Mouse (Mus musculus): Measurements from ENCODE around the gene Lgals7. TPM values are rescaled to one million over a fixed set of nuclear protein-coding genes. Genes with fewer than 3 reads are reported as not detected.

Gene Lgals7
- polyA plus RNA-seq, 1 experiment from 2014 or later = 1.0 TPM

- ATAC-seq (ENCODE audit: insufficient read depth) (no peak), DNase-seq (no peak)
- 88% methylated on average over 8 of the region's 8 CpGs for WGBS
- peaks cover 23% of the 10 kb centered on the region; the same call in 1 of the 2 replicates for H3K36me3 ChIP-seq (ENCODE audit: insufficient read depth)
- no peak for TF ChIP-seq CTCF (IDR thresholded peaks at IDR 0.05; ENCODE audit: low read depth)
- no peaks in the 10 kb centered on the region for H3K9me3 ChIP-seq (ENCODE audit: low read depth, low read length)
- H3K4me1 ChIP-seq (ENCODE audit: insufficient read depth) = no peaks in the 10 kb centered on the region
- H3K27me3 ChIP-seq (ENCODE audit: insufficient read depth, low read length) = no peaks in the 10 kb centered on the region
- no peak overlapping the region for H3K9ac ChIP-seq
- H3K4me2 ChIP-seq = no peak overlapping the region
- no peak overlapping the region for H3K4me3 ChIP-seq (ENCODE audit: low read depth, low read length)
- no peak overlapping the region for H3K27ac ChIP-seq (ENCODE audit: low read depth)
Measured at GRCm38 (mm10) chr7:28829821-28830220, 33.8 kb upstream of the Lgals7 start.

GRCm38 (mm10) chr7:28830981-28831380 is 32.7 kb upstream of the Lgals7 start:
- no peak for TF ChIP-seq CTCF (IDR thresholded peaks at IDR 0.05; ENCODE audit: low read depth)
- H3K4me1 ChIP-seq (ENCODE audit: insufficient read depth) = no peaks in the 10 kb centered on the region
- H3K4me2 ChIP-seq = no peak overlapping the region
- H3K27me3 ChIP-seq (ENCODE audit: insufficient read depth, low read length) = no peaks in the 10 kb centered on the region
- ATAC-seq (ENCODE audit: insufficient read depth) (no peak), DNase-seq (no peak)
- H3K9me3 ChIP-seq (ENCODE audit: low read depth, low read length) = no peaks in the 10 kb centered on the region
- no peak overlapping the region for H3K9ac ChIP-seq
- H3K27ac ChIP-seq (ENCODE audit: low read depth) = no peak overlapping the region
- WGBS = 69% methylated on average over 5 of the region's 5 CpGs
- H3K4me3 ChIP-seq (ENCODE audit: low read depth, low read length) = no peak overlapping the region
- H3K36me3 ChIP-seq (ENCODE audit: insufficient read depth) = peaks cover 23% of the 10 kb centered on the region; the same call in 1 of the 2 replicates

GRCm38 (mm10) chr7:28831411-28832125 is 32.1 kb upstream of the Lgals7 start:
- no peak overlapping the region for H3K9ac ChIP-seq
- WGBS = 80% methylated on average over 17 of the region's 17 CpGs
- no peaks in the 10 kb centered on the region for H3K27me3 ChIP-seq (ENCODE audit: insufficient read depth, low read length)
- no peaks in the 10 kb centered on the region for H3K4me1 ChIP-seq (ENCODE audit: insufficient read depth)
- no peak for DNase-seq
- TF ChIP-seq CTCF (IDR thresholded peaks at IDR 0.05; ENCODE audit: low read depth) = no peak
- H3K36me3 ChIP-seq (ENCODE audit: insufficient read depth) = peaks cover 20% of the 10 kb centered on the region; the same call in 1 of the 2 replicates
- no peak overlapping the region for H3K4me3 ChIP-seq (ENCODE audit: low read depth, low read length)
- no peak overlapping the region for H3K27ac ChIP-seq (ENCODE audit: low read depth)
- H3K4me2 ChIP-seq = no peak overlapping the region
- H3K9me3 ChIP-seq (ENCODE audit: low read depth, low read length) = no peaks in the 10 kb centered on the region
- no peak for ATAC-seq (ENCODE audit: insufficient read depth)

GRCm38 (mm10) chr7:28832137-28832536 is 31.5 kb upstream of the Lgals7 start:
- ATAC-seq (ENCODE audit: insufficient read depth) = no peak
- Histone ChIP-seq H3K27me3 (ENCODE audit: insufficient read depth, low read length) (no peaks in the 10 kb centered on the region), H3K9me3 (ENCODE audit: low read depth, low read length) (no peaks in the 10 kb centered on the region), H3K4me2 (no peak overlapping the region), H3K4me3 (ENCODE audit: low read depth, low read length) (no peak overlapping the region), H3K9ac (no peak overlapping the region), H3K27ac (ENCODE audit: low read depth) (no peak overlapping the region), H3K36me3 (ENCODE audit: insufficient read depth) (peaks cover 20% of the 10 kb centered on the region; the same call in 1 of the 2 replicates), H3K4me1 (ENCODE audit: insufficient read depth) (no peaks in the 10 kb centered on the region)
- no peak for TF ChIP-seq CTCF (IDR thresholded peaks at IDR 0.05; ENCODE audit: low read depth)
- 62% methylated on average over 6 of the region's 6 CpGs for WGBS
- no peak for DNase-seq

GRCm38 (mm10) chr7:28833723-28834347 is 29.8 kb upstream of the Lgals7 start, which contains the start of gene Lgals4:
Gene Lgals4, plus strand, starts transcription at chr7:28833854.
- no peak for TF ChIP-seq CTCF (IDR thresholded peaks at IDR 0.05; ENCODE audit: low read depth)
- DNase-seq (no peak), ATAC-seq (ENCODE audit: insufficient read depth) (no peak)
- Histone ChIP-seq H3K36me3 (ENCODE audit: insufficient read depth) (peaks cover 17% of the 10 kb centered on the region; the same call in 1 of the 2 replicates), H3K4me3 (ENCODE audit: low read depth, low read length) (no peak within 1 kb of the TSS), H3K4me2 (no peak within 1 kb of the TSS), H3K27ac (ENCODE audit: low read depth) (no peak within 1 kb of the TSS), H3K9ac (no peak within 1 kb of the TSS), H3K27me3 (ENCODE audit: insufficient read depth, low read length) (no peaks in the 10 kb centered on the region), H3K9me3 (ENCODE audit: low read depth, low read length) (no peaks in the 10 kb centered on the region), H3K4me1 (ENCODE audit: insufficient read depth) (no peaks in the 10 kb centered on the region)
- 75% methylated on average over 6 of the region's 6 CpGs for WGBS

GRCm38 (mm10) chr7:28836936-28837335 is 26.7 kb upstream of the Lgals7 start:
- H3K4me2 ChIP-seq = no peak overlapping the region
- H3K9me3 ChIP-seq (ENCODE audit: low read depth, low read length) = no peaks in the 10 kb centered on the region
- no peak overlapping the region for H3K27ac ChIP-seq (ENCODE audit: low read depth)
- no peak overlapping the region for H3K4me3 ChIP-seq (ENCODE audit: low read depth, low read length)
- WGBS = 72% methylated on average over 5 of the region's 5 CpGs
- DNase-seq = no peak
- H3K4me1 ChIP-seq (ENCODE audit: insufficient read depth) = no peaks in the 10 kb centered on the region
- no peak for ATAC-seq (ENCODE audit: insufficient read depth)
- H3K27me3 ChIP-seq (ENCODE audit: insufficient read depth, low read length) = no peaks in the 10 kb centered on the region
- H3K36me3 ChIP-seq (ENCODE audit: insufficient read depth) = no peaks in the 10 kb centered on the region
- TF ChIP-seq CTCF (IDR thresholded peaks at IDR 0.05; ENCODE audit: low read depth) = no peak
- H3K9ac ChIP-seq = no peak overlapping the region

DNA sequence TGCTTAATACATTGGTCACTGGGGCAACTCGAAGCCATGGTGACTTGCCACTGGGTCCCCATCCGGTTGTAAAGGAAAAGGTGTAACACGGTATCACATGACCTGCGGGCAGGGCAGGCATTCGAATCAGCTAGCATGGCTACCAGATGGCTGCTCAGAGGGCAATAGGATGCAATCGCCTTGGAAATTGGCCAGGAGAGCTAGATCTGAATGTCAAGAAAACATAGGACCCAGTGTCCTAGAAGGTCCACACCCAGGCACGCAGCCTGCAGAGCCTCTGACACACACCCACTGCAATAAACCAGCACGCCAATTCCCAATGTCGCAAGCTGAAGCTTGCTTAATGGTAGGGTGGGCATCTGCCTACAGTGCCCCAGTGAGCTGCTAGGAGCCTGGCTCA is 25.3 kb upstream of the Lgals7 start:
- Histone ChIP-seq H3K4me2 (no peak overlapping the region), H3K27ac (ENCODE audit: low read depth) (no peak overlapping the region), H3K4me3 (ENCODE audit: low read depth, low read length) (no peak overlapping the region), H3K9me3 (ENCODE audit: low read depth, low read length) (no peaks in the 10 kb centered on the region), H3K36me3 (ENCODE audit: insufficient read depth) (no peaks in the 10 kb centered on the region), H3K4me1 (ENCODE audit: insufficient read depth) (no peaks in the 10 kb centered on the region), H3K27me3 (ENCODE audit: insufficient read depth, low read length) (no peaks in the 10 kb centered on the region), H3K9ac (no peak overlapping the region)
- TF ChIP-seq CTCF (IDR thresholded peaks at IDR 0.05; ENCODE audit: low read depth) = no peak
- ATAC-seq (ENCODE audit: insufficient read depth) (no peak), DNase-seq (no peak)
- WGBS = 74% methylated on average over 9 of the region's 9 CpGs
